Mouse (Mus musculus) ES-E14 (cell line): Measurements from ENCODE around the gene Ppargc1a. TPM values are rescaled to one million over a fixed set of nuclear protein-coding genes. Genes with fewer than 3 reads are reported as not detected.

ENCODE experiments used
- DNase-seq: peaks from one replicate; pipeline ENCODE4 v3.0.0-alpha.2; 2013; ENCODE audit warnings: low read depth, low spot score
- H3K27ac ChIP-seq: 2 replicates; pipeline ENCODE4 v1.5.1; 2012; ENCODE audit warnings: low read depth, mild to moderate bottlenecking, low read length, moderate library complexity, mixed read lengths; ENCODE audit not compliant: poor library complexity, insufficient read depth, severe bottlenecking
- H3K36me3 ChIP-seq: 2 replicates; pipeline ENCODE4 v1.6.1; 2012; ENCODE audit warnings: mild to moderate bottlenecking, low read length, moderate library complexity, mixed read lengths; ENCODE audit not compliant: control insufficient read depth, poor library complexity, insufficient read depth, severe bottlenecking
- H3K4me1 ChIP-seq, 2 experiments: fragments of 150-350 bp in 1 of 2; sonication (generic) in 1 of 2; 2 replicates each; pipeline ENCODE4 v1.6.1; 2012; ENCODE audit warnings: low read length in 2 of 2, mild to moderate bottlenecking in 1 of 2, mixed read lengths in 1 of 2; ENCODE audit not compliant: control insufficient read depth in 2 of 2, insufficient read depth in 2 of 2, poor library complexity in 1 of 2
- H3K4me3 ChIP-seq, 2 experiments: fragments of 150-350 bp in 1 of 2; sonication (generic) in 1 of 2; 2 replicates each; pipeline ENCODE4 v1.5.1; 2012; ENCODE audit warnings: low read length in 2 of 2, low read depth in 1 of 2, mild to moderate bottlenecking in 1 of 2, mixed read lengths in 1 of 2; ENCODE audit not compliant: insufficient read depth in 1 of 2, poor library complexity in 1 of 2, severe bottlenecking in 1 of 2
- H3K9ac ChIP-seq: 2 replicates; pipeline ENCODE4 v1.6.1; 2012; ENCODE audit warnings: low read depth, mild to moderate bottlenecking, low read length, mixed read lengths; ENCODE audit not compliant: poor library complexity, insufficient read depth, severe bottlenecking
- H3K9me3 ChIP-seq: fragments of 150-350 bp; sonication (generic); 2 replicates; pipeline ENCODE4 v1.6.1; 2012; ENCODE audit warnings: low read depth, mild to moderate bottlenecking, low read length; ENCODE audit not compliant: control insufficient read depth, insufficient read depth
- CHD2 ChIP-seq: IDR thresholded peaks from 2 replicates; pipeline ENCODE4 v1.6.1; 2014; ENCODE audit warnings: mild to moderate bottlenecking, low read depth, low read length, inconsistent platforms
- HCFC1 ChIP-seq: IDR thresholded peaks from 2 replicates; pipeline ENCODE4 v1.6.1; 2012; ENCODE audit warnings: low read length, inconsistent platforms, borderline replicate concordance; ENCODE audit not compliant: insufficient read depth
- MAFK ChIP-seq: IDR thresholded peaks from 2 replicates; pipeline ENCODE4 v1.6.1; 2014; ENCODE audit warnings: mild to moderate bottlenecking, low read depth, low read length, inconsistent platforms; ENCODE audit not compliant: insufficient read depth
- ZC3H11A ChIP-seq: IDR thresholded peaks from 2 replicates; pipeline ENCODE4 v1.6.1; 2012; ENCODE audit warnings: low read depth, mild to moderate bottlenecking, inconsistent platforms, low read length, borderline replicate concordance
- ZNF384 ChIP-seq: IDR thresholded peaks from 2 replicates; pipeline ENCODE4 v1.6.1; 2012; ENCODE audit warnings: low read depth, low read length, inconsistent platforms
- in situ Hi-C, 2 experiments: fragments of 600-800 bp; cut with MboI; formaldehyde crosslinking; loops; one replicate each; pipeline ENCODE4 v1.15.1; 2025; ENCODE audit warnings: low sequenced_read_pairs in 2 of 2, inconsistent platforms in 1 of 2; ENCODE audit not compliant: unreplicated experiment in 2 of 2
- total RNA-seq: library from RNA; depleted of rRNA; stranded (reverse); fragments of 300-350 nt; gene quantifications from 2 replicates; pipeline ENCODE4 v1.2.3, GENCODE M21; 2012

The Ppargc1a gene
- total RNA-seq, 1 experiment = 0.04 TPM

GRCm38 (mm10) chr5:51479859-51480258 is 87.7 kb downstream of the Ppargc1a start:
- Histone ChIP-seq H3K36me3 (no peaks in the 10 kb centered on the region), H3K27ac (no peak overlapping the region), H3K9ac (no peak overlapping the region), H3K9me3 (no peaks in the 10 kb centered on the region), H3K4me3 (no peak overlapping the region), H3K4me1 (no peaks in the 10 kb centered on the region)
- in situ Hi-C loops = no loop called here
- no peak for DNase-seq
- TF ChIP-seq ZNF384 (no peak), HCFC1 (no peak), CHD2 (no peak), ZC3H11A (no peak), MAFK (no peak)

DNA sequence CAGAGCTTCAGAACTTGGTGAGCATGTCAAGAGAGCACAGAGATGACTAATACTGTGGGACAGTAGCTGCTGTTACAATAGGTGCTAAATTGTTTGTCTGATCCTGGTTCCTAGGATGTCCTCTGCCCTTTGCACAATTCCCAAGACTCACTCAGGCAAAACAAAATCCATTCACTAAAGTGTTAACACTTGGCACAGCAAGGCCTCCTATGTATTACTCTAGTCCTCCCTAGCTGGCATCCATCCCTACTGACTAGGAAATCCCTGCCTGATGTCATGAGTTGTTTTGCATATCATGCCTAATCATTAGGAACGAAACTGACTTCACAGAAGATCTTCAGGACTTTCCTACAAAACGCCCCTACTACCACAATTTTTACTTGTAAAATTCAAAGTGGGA is 88.1 kb downstream of the Ppargc1a start:
- no peak overlapping the region for H3K27ac ChIP-seq

GRCm38 (mm10) chr5:51478319-51478994 is 89.1 kb downstream of the Ppargc1a start:
- DNase-seq = no peak
- TF ChIP-seq HCFC1 (no peak), ZC3H11A (no peak), CHD2 (no peak), MAFK (no peak), ZNF384 (no peak)
- no peak overlapping the region for H3K27ac ChIP-seq
- H3K4me3 ChIP-seq = no peak overlapping the region
- H3K9me3 ChIP-seq = no peaks in the 10 kb centered on the region
- no peak overlapping the region for H3K9ac ChIP-seq
- H3K4me1 ChIP-seq = no peaks in the 10 kb centered on the region
- H3K36me3 ChIP-seq = no peaks in the 10 kb centered on the region
- in situ Hi-C loops = no loop called here

More for the DNA sequence above, 88.1 kb downstream of the Ppargc1a start:
- TF ChIP-seq HCFC1 = no peak
- TF ChIP-seq CHD2 = no peak
- TF ChIP-seq ZNF384 = no peak
- no peak for TF ChIP-seq MAFK
- no peak for TF ChIP-seq ZC3H11A
- Histone ChIP-seq H3K36me3 (no peaks in the 10 kb centered on the region), H3K9ac (no peak overlapping the region), H3K9me3 (no peaks in the 10 kb centered on the region), H3K4me1 (no peaks in the 10 kb centered on the region), H3K4me3 (no peak overlapping the region)
- in situ Hi-C loops = no loop called here
- DNase-seq = no peak

DNA sequence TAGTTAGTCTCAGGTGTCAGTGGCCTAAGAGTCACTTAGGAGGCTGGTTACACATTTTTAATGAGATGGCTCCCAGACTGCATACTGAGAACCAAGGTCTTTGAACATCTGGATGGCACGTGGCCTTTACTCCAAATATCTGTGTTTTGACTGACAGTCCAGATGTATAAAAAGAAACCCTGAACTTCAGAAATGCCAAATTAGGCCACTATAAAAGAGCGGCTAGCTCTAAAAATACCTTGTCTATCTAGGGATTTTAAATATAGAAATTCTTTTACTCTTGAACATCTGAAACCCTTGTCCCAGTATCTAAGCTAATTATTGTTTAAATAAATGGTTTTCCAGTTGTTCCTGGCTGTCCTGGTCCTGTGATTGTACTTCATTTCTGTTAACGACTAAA is 90.4 kb downstream of the Ppargc1a start:
- Histone ChIP-seq H3K36me3 (no peaks in the 10 kb centered on the region), H3K4me1 (no peaks in the 10 kb centered on the region), H3K27ac (no peak overlapping the region), H3K9ac (no peak overlapping the region), H3K4me3 (no peak overlapping the region), H3K9me3 (no peaks in the 10 kb centered on the region)
- DNase-seq = no peak
- in situ Hi-C loops = no loop called here
- TF ChIP-seq ZC3H11A = no peak
- TF ChIP-seq MAFK = no peak
- TF ChIP-seq CHD2 = no peak
- no peak for TF ChIP-seq HCFC1
- no peak for TF ChIP-seq ZNF384

DNA sequence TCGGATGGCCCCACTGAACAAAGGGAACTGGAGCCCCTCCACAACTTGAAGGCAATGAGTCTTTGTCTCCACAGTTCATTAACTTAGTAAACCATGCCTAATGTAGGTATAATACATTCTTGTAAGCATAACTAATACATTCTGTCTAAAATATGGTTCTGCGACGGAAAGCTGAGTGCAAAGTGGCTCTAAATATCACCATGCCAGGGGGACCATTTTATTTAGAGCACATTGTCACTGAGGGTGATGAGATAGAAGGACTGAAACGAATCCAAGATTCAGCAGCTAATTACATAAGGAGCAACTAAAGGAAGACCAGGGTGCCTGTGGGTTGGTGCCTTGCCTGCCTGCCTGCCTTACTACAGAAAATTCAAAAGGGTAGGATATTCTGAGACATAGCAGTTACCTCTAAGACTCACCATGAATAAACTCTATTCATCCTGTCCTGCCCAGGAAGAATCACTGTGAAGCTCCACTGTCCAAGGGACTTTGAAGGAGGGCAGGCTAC is 92.4 kb downstream of the Ppargc1a start:
- H3K9me3 ChIP-seq = no peaks in the 10 kb centered on the region
- H3K4me3 ChIP-seq = no peak overlapping the region
- no peaks in the 10 kb centered on the region for H3K36me3 ChIP-seq
- H3K4me1 ChIP-seq = no peaks in the 10 kb centered on the region
- in situ Hi-C loops = no loop called here
- no peak for TF ChIP-seq MAFK
- no peak for TF ChIP-seq HCFC1
- TF ChIP-seq ZNF384 = no peak
- no peak for TF ChIP-seq CHD2
- no peak for TF ChIP-seq ZC3H11A
- DNase-seq = no peak
- no peak overlapping the region for H3K9ac ChIP-seq
- no peak overlapping the region for H3K27ac ChIP-seq
